Mouse (Mus musculus): ENCODE data around the gene Xrcc4.

The Xrcc4 gene

DNA sequence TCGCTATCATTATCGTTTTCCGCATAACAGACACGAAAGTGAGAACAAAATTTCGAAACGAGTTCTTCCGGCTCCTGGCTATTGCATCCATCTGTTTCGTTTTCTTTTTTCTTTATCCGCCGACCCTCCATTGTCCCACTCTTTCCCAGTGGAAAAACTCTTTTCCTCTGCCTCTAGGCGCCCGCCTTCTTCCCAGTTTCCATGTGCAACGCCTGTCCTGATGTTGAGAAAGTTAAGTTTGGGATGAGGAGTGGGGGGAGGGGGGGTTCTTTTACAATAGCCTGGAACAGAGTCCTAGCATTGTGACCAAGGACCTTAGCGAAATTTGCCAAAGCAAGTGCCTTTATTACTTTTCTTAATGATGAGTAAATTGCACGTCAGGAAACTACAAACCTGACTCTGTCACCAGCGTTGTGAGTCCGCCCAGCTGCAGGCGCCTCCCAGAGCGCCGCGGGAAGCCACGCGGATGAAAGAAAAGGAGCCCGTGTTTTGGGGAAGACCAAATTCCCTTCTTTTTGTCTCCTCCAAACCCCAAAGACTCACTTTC is 349.6 kb downstream of the Xrcc4 start:
- DNase-seq (ENCODE audit: low spot score in 2 of 2): no peak

DNA sequence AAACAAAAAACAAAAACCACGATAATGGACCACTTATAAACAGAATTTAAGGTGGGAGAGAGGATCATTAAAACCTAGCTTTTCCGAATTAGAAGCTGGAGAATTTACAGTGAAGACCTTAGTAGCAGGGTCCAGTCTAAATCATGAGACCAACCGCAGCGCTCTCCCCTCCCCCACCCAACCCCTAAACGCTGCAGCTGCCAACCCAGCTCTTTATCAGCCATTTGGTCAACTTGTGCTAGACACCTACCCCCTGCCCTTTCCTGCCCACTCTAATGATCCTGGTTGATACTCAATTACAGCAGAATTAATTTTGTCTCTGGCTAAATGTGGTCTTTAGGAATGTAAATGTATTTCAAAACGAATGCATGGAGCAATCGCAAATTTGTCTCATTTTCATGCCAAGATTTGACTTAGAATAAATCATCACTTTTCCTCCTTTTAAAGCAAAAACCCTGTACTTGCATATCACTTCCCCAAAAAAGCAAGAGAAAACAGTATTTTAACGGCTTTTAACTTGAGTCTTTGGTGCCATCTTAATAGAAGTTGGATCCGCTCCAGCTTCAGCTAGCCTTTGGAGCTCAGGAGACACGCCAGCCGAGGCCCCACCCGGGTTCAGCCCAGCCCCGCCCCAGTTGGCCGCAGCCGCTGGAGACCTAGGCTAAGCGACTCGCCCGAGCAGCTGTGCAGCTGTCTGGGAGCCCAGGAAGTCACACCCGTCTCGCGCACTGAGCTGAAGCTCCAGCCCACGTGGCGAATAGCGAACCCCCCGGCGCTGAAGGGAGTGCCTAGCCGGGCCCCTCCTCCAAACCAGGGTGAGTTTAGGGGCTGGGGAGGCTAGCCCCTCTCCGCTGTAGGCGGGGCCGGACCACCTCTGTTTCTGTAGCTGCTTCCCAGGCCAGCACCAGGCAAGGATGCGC is 350.4 kb downstream of the Xrcc4 start:
- DNase-seq (ENCODE audit: low spot score in 2 of 2): peak; percentile 52 to 54

DNA sequence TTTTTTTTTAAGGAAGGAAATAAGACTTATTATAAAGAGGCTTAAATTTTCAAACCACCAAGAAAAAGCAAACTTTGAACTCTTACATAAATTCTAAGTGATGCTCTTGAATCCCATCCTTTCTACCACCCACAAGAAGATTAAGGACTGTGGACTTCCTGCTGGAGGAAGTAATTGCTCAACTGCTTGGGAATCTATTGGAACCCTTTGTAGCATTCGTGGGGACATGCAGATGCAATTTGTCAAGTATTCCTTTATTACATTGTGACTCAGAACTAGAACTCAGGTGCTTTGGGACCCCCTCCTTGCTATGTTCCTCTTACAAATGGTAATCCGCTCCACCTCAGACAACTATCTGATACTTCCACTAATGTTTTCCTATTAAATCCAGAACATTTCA is 351.1 kb downstream of the Xrcc4 start:
- no peak for DNase-seq (ENCODE audit: low spot score in 2 of 2)

DNA sequence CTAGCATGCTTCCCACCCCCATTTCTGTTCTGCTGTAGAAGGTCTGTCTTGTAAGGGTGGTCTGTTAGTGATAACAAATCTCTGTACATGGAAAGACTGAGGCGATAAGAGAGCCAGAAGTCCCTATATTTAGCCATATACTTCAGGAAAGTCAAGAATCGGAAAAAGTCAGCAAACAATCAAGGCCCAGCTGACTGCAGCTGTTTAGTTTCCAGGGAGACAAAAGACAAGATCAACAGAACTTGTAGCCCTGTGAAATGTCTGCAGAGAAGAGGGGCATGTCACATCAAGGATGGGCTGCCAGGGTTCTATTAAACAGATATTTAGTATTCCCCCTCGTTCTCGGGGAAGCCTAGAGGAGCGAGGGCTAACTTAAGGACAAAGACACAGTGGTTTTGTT is 354.3 kb downstream of the Xrcc4 start:
- DNase-seq (ENCODE audit: low spot score in 2 of 2): no peak

DNA sequence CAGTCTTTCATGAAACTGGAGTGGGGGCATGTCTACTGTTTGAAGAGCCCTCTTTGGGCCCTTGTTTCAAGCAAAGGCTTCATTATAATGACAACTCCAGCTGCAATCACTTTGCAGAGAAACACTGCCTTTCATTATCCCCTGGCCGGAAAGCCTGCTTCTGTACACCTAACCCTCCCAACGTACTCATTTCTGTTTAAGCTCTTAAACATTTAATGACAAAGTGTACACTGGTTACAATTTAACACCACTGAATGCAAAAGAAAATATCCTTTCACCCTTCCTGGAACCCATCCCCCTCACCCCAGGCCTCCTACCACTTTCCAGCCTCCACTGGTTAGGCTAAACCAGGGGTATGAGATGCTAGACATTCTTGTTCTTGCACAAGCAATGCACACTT is 362.9 kb downstream of the Xrcc4 start:
- DNase-seq (ENCODE audit: low spot score in 2 of 2): no peak
